Mouse (Mus musculus): Measurements from ENCODE around the gene Caap1. TPM values are rescaled to one million over a fixed set of nuclear protein-coding genes. Genes with fewer than 3 reads are reported as not detected.

Gene Caap1
- polyA plus RNA-seq, 1 experiment from 2014 or later = 11.8 TPM

- Histone ChIP-seq H3K4me1 (replicated peaks) (no peaks in the 10 kb centered on the region), H3K27me3 (no peaks in the 10 kb centered on the region), H3K4me3 (replicated peaks) (no peak overlapping the region), H3K9ac (no peak overlapping the region), H3K36me3 (no peaks in the 10 kb centered on the region), H3K27ac (no peak overlapping the region), H3K4me2 (no peak overlapping the region), H3K9me3 (replicated peaks) (no peaks in the 10 kb centered on the region)
- no peak for DNase-seq
- ATAC-seq (ENCODE audit: low read depth) = no peak
- 75% methylated on average over 18 of the region's 18 CpGs for WGBS (ENCODE audit: insufficient replicate concordance)
Observed at GRCm38 (mm10) chr4:94476749-94477399, 79.7 kb downstream of the Caap1 start.

- WGBS (ENCODE audit: insufficient replicate concordance) = 71% methylated on average over 1 of the region's 1 CpGs
- Histone ChIP-seq H3K9ac (no peak overlapping the region), H3K9me3 (replicated peaks) (no peaks in the 10 kb centered on the region), H3K4me3 (replicated peaks) (no peak overlapping the region), H3K27ac (no peak overlapping the region), H3K4me1 (replicated peaks) (no peaks in the 10 kb centered on the region), H3K4me2 (no peak overlapping the region), H3K27me3 (no peaks in the 10 kb centered on the region), H3K36me3 (no peaks in the 10 kb centered on the region)
- ATAC-seq (ENCODE audit: low read depth) (no peak), DNase-seq (no peak)
Observed at GRCm38 (mm10) chr4:94473286-94473685, 83.3 kb downstream of the Caap1 start.

GRCm38 (mm10) chr4:94459424-94459823, 97.2 kb downstream of the Caap1 start:
- ATAC-seq (ENCODE audit: low read depth) (peak; percentile 93), DNase-seq (peak; percentile 32)
- Histone ChIP-seq H3K36me3 (peaks cover 16% of the 10 kb centered on the region), H3K27ac (no peak overlapping the region), H3K4me2 (no peak overlapping the region), H3K4me1 (replicated peaks) (peaks cover 12% of the 10 kb centered on the region), H3K4me3 (replicated peaks) (no peak overlapping the region), H3K9me3 (replicated peaks) (no peaks in the 10 kb centered on the region), H3K9ac (no peak overlapping the region), H3K27me3 (no peaks in the 10 kb centered on the region)
- 36% methylated on average over 2 of the region's 2 CpGs for WGBS (ENCODE audit: insufficient replicate concordance)

GRCm38 (mm10) chr4:94454857-94455256, 101.7 kb downstream of the Caap1 start:
- DNase-seq (no peak), ATAC-seq (ENCODE audit: low read depth) (no peak)
- Histone ChIP-seq H3K4me3 (replicated peaks) (no peak overlapping the region), H3K27me3 (no peaks in the 10 kb centered on the region), H3K36me3 (peaks cover 6% of the 10 kb centered on the region), H3K4me2 (no peak overlapping the region), H3K9me3 (replicated peaks) (no peaks in the 10 kb centered on the region), H3K27ac (no peak overlapping the region), H3K4me1 (replicated peaks) (peaks cover 8% of the 10 kb centered on the region), H3K9ac (no peak overlapping the region)
- WGBS (ENCODE audit: insufficient replicate concordance) = 77% methylated on average over 1 of the region's 1 CpGs

Other genes starting within 250 kb of the Caap1 start
- gene Gm10306, start 250 bp downstream of the Caap1 start, polyA plus RNA-seq (2015; fragmentation: Nextera tagmentation; extraction: Ambion mirVana) = 0.21 TPM in 1 of 2 replicates, not detected in the other
- gene Plaa, start 46.4 kb upstream of the Caap1 start, polyA plus RNA-seq (2015; fragmentation: Nextera tagmentation; extraction: Ambion mirVana) = 41.7 and 47.8 TPM in 2 replicates
- gene Ift74, start 57.7 kb upstream of the Caap1 start, polyA plus RNA-seq (2015; fragmentation: Nextera tagmentation; extraction: Ambion mirVana) = 4.3 and 4.6 TPM in 2 replicates
- 0.10 and 0.14 TPM in 2 replicates for gene Lrrc19, start 93.3 kb upstream of the Caap1 start, polyA plus RNA-seq (2015; fragmentation: Nextera tagmentation; extraction: Ambion mirVana)
- 4.3 and 6.1 TPM in 2 replicates for gene Tek, start 182.5 kb upstream of the Caap1 start, polyA plus RNA-seq (2015; fragmentation: Nextera tagmentation; extraction: Ambion mirVana)

Data from liver, embryonic 13.5 days (tissue).